Mouse (Mus musculus): Measurements from ENCODE around the gene P2rx6.

The P2rx6 gene

GRCm38 (mm10) chr16:17626269-17626555, 64.5 kb downstream of the P2rx6 start:
- in situ Hi-C loops (cut with MboI, MseI), result no loop called here
